Mouse (Mus musculus) gastrocnemius, adult 2 months (tissue): Measurements from ENCODE around the gene Slc35e1. TPM values are rescaled to one million over a fixed set of nuclear protein-coding genes. Genes with fewer than 3 reads are reported as not detected.
A peak's percentile ranks its signal among the peaks of the same experiment; 100 is the strongest.

Experiments used
- DNase-seq: peaks from one replicate; pipeline ENCODE4 v3.0.0; 2022
- H3K27ac ChIP-seq: fragments of 200-600 bp; 2 replicates; pipeline ENCODE4 v1.8.1; 2022; ENCODE audit warnings: mild to moderate bottlenecking
- H3K4me3 ChIP-seq: fragments of 200-600 bp; 2 replicates; pipeline ENCODE4 v1.8.1; 2022; ENCODE audit warnings: mild to moderate bottlenecking, moderate library complexity
- CTCF ChIP-seq: fragments of 200-600 bp; IDR thresholded peaks from 2 replicates; pipeline ENCODE4 v1.8.1; 2022; ENCODE audit warnings: antibody characterized with exemption, mild to moderate bottlenecking, moderate library complexity
- intact Hi-C: fragments of 180-260 bp; cut with DNase I; formaldehyde crosslinking; loops from one replicate; pipeline ENCODE4 v1.15.1; 2025
- microRNA-seq: library from miRNA; unstranded; fragments of <30 nt; microRNA quantifications from one replicate; pipeline ENCODE4 v1.2.0, GENCODE M21; 2021
- total RNA-seq, 2 experiments: library from RNA; stranded (reverse); gene quantifications; 2 replicates each; pipeline ENCODE4 v1.2.3; 2021

Slc35e1 gene
- total RNA-seq, 2 experiments from 2014 or later: 44.8 to 52.0 TPM

DNA sequence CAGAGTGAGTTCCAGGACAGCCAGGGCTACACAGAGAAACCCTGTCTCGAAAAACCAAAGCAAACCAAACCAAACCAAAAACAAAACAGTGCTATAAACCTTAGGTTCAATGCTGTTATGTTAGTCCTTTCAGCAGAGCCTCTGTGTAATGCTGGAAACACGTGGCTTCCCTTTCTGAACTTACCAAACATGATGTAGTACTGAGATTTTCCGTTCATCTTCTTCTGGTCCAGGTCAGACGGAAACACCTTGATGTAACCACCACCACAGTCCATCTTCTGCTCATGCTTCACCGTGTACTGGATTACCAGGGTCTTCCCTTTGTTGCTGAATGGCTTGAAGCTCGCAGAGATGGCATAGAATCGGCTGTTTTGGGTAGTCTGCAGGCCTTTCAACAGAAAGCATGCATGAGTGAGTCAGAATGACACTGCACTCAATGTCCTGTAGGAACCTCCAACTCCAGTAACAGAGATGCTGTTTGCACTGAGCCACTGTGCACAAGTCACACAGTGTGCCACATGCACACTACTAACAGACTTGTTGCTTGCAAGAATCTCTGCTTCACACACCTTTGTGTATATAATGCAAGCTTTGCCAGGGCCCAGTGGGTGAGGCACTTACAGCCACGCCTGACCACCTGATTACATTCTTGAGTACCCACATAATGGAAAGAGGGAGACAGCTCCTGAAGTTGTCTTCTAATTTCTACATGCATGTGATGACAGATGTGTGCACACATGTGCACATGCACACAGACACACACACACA lies 54.0 kb downstream of the Slc35e1 start:
- no peak overlapping the region for H3K4me3 ChIP-seq
- intact Hi-C loops: no loop called here
- no peak overlapping the region for H3K27ac ChIP-seq
- no peak for DNase-seq
- no peak for TF ChIP-seq CTCF

DNA sequence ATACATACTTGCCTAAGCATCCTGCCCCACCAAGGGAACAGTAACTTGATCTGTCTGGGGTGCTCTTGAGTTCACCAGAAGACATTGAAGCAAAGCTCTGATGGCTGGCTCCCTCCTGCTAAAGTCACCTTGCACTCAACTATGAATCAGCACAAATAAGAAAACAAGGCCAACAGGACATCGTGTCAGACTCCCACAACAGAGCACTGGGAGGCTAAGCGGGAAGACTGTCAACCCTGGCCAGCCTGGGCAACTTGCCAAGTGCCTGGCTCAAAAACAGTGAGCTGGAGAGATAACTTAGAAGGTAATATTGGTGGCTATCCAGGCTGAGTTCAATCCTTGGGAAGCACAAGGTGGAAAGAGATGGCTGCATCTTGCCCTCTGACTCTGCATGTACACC lies 57.5 kb downstream of the Slc35e1 start:
- no peak for TF ChIP-seq CTCF
- Histone ChIP-seq H3K27ac (no peak overlapping the region), H3K4me3 (no peak overlapping the region)
- peak; percentile 64 for DNase-seq
- intact Hi-C loops: no loop called here

Small RNA genes within 50 kb of the gene (microRNA-seq; reads per million reads assigned to microRNA genes)
- gene Gm28019: not detected
- gene Mir7068: 5.8 reads per million

Other genes with a start within 250 kb of the Slc35e1 start
- gene Gm10282, start 187.4 kb downstream of the Slc35e1 start, total RNA-seq: 1 to 10 TPM; 2.8 to 4.8 TPM
- gene Klf2, start 173.6 kb downstream of the Slc35e1 start, total RNA-seq: 10 to 100 TPM in 1 of 2 experiments, 1 to 10 TPM in 1; 9.1 to 38.9 TPM
- gene Eps15l1, start 71.2 kb downstream of the Slc35e1 start, total RNA-seq: 10 to 100 TPM; 25.5 to 27.5 TPM
- gene Calr3, start 48.7 kb downstream of the Slc35e1 start, total RNA-seq: 1 to 10 TPM; 3.1 to 4.2 TPM
- gene 1700030K09Rik, start 48.7 kb downstream of the Slc35e1 start, total RNA-seq: 1 to 10 TPM; 3.3 to 4.8 TPM
- gene Cherp, start 17.4 kb downstream of the Slc35e1 start, total RNA-seq: 10 to 100 TPM; 19.7 to 26.1 TPM
- gene Med26, start 55.7 kb upstream of the Slc35e1 start, total RNA-seq: 10 to 100 TPM in 1 of 2 experiments, 1 to 10 TPM in 1; 7.0 to 17.2 TPM
- gene Smim7, start 78.5 kb upstream of the Slc35e1 start, total RNA-seq: 10 to 100 TPM; 64.8 to 65.9 TPM
- gene Tmem38a, start 79.4 kb upstream of the Slc35e1 start, total RNA-seq: 1,000 to 10,000 TPM; 1,184 to 1,285 TPM
- gene Nwd1, start 154.1 kb upstream of the Slc35e1 start, total RNA-seq: 1 to 10 TPM; 1.2 to 2.0 TPM
- 10 to 100 TPM; 29.4 to 36.6 TPM for gene Sin3b, start 230.7 kb upstream of the Slc35e1 start, total RNA-seq